ENCODE assay signal across 7 mouse cellular contexts in the genomic region with DNA sequence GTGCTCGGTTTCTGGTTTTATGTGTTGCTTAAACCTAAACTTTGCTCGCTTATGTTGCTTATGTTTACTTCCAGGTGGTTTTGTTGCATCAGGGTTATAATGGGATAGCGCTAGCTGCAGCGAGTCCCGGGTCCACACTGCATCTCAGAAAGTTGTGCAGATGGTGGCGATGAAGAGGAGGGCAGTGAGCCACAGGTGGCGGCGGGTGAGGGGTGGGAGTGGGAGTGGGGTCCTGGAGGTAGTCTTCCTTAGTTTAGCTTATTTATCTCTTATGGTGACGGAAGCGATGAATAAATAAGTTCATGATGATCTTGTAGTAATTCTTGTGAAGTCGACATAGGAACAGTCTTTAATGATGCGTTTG. TPM values are rescaled to one million over a fixed set of nuclear protein-coding genes. Genes with fewer than 3 reads are reported as not detected.
DNase-seq lines count a peak whose midpoint lies in the region; ATAC-seq and TF ChIP-seq lines count a peak whose summit lies in the region.

No protein-coding gene starts in this region.

- H3K36me3 ChIP-seq in spleen, adult 2 months (ENCODE audit: control insufficient read depth, insufficient read depth, low read length) = no peaks in the 10 kb centered on the region
- H3K36me3 ChIP-seq in forebrain, embryonic 10.5 days (replicated peaks) = no peaks in the 10 kb centered on the region
- H3K36me3 ChIP-seq in limb, embryonic 13.5 days = no peaks in the 10 kb centered on the region
- H3K36me3 ChIP-seq in stomach, embryonic 14.5 days (ENCODE audit: control insufficient read depth, insufficient read depth, low read length) = no peaks in the 10 kb centered on the region

- intact Hi-C loops in left cerebral cortex, postnatal 10 days (cut with DNase I) = no loop called here

- no peak for DNase-seq in spleen, adult 2 months (ENCODE audit: low read depth in 1 of 2, low spot score in 2 of 2)
- DNase-seq in spleen, postnatal 36 days (ENCODE audit: low spot score in 2 of 2) = no peak
- no peak for DNase-seq in forebrain, embryonic 10.5 days (ENCODE audit: extremely low spot score, low spot score)
- DNase-seq in gastrocnemius, adult 8-10 months (ENCODE audit: low spot score in 2 of 2) = no peak
- DNase-seq in left cerebral cortex, postnatal 10 days (ENCODE audit: extremely low spot score in 1 of 2, low spot score in 2 of 2) = no peak

- H3K9ac ChIP-seq in limb, embryonic 13.5 days = peak overlapping the region; percentile 73
- H3K9ac ChIP-seq in stomach, embryonic 14.5 days (replicated peaks; ENCODE audit: low read depth, low read length) = peak overlapping the region; percentile 55

- ATAC-seq in limb, embryonic 13.5 days (ENCODE audit: low FRiP score, low read depth) = no peak
- no peak for ATAC-seq in stomach, embryonic 14.5 days (ENCODE audit: insufficient number of reproducible peaks, insufficient read depth, low FRiP score, low read depth)

- H3K4me3 ChIP-seq in spleen, adult 2 months (ENCODE audit: extremely low read depth, insufficient read depth, insufficient read length) = peak overlapping the region; percentile 73
- H3K4me3 ChIP-seq in forebrain, embryonic 10.5 days = peak overlapping the region; percentile 90
- peak overlapping the region; percentile 77 for H3K4me3 ChIP-seq in limb, embryonic 13.5 days
- H3K4me3 ChIP-seq in stomach, embryonic 14.5 days (ENCODE audit: low read depth, low read length) = peak overlapping the region; percentile 83

- H3K9me3 ChIP-seq in forebrain, embryonic 10.5 days = no peaks in the 10 kb centered on the region
- no peaks in the 10 kb centered on the region for H3K9me3 ChIP-seq in limb, embryonic 13.5 days
- no peaks in the 10 kb centered on the region for H3K9me3 ChIP-seq in stomach, embryonic 14.5 days (ENCODE audit: control insufficient read depth, low read depth, low read length)

- no peak for TF ChIP-seq POLR2A in spleen, adult 2 months (IDR thresholded peaks at IDR 0.05; ENCODE audit: low read depth, low read length)

- H3K4me1 ChIP-seq in spleen, adult 2 months (ENCODE audit: control insufficient read depth, insufficient read depth, insufficient read length) = peaks cover 15% of the 10 kb centered on the region
- peaks cover 40% of the 10 kb centered on the region for H3K4me1 ChIP-seq in forebrain, embryonic 10.5 days
- peaks cover 14% of the 10 kb centered on the region for H3K4me1 ChIP-seq in limb, embryonic 13.5 days
- 0 out of 2 replicates have a peak, but pooled peaks cover 5% of the 10 kb centered on the region for H3K4me1 ChIP-seq in stomach, embryonic 14.5 days (ENCODE audit: control insufficient read depth, insufficient read depth, low read length)

- no peak overlapping the region for H3K27ac ChIP-seq in spleen, adult 2 months (ENCODE audit: insufficient read depth, low read length)
- H3K27ac ChIP-seq in forebrain, embryonic 10.5 days = peak overlapping the region; percentile 91
- H3K27ac ChIP-seq in limb, embryonic 13.5 days = no peak overlapping the region
- H3K27ac ChIP-seq in stomach, embryonic 14.5 days (ENCODE audit: low read length) = no peak overlapping the region

- peak overlapping the region; percentile 79 for H3K4me2 ChIP-seq in limb, embryonic 13.5 days (replicated peaks)
- peak overlapping the region; percentile 82 for H3K4me2 ChIP-seq in stomach, embryonic 14.5 days (replicated peaks; ENCODE audit: low read depth, low read length)

- no peaks in the 10 kb centered on the region for H3K27me3 ChIP-seq in spleen, adult 2 months (ENCODE audit: control insufficient read depth, insufficient read depth, low read length)
- H3K27me3 ChIP-seq in forebrain, embryonic 10.5 days (ENCODE audit: poor library complexity, severe bottlenecking) = no peaks in the 10 kb centered on the region
- H3K27me3 ChIP-seq in limb, embryonic 13.5 days = no peaks in the 10 kb centered on the region
- H3K27me3 ChIP-seq in stomach, embryonic 14.5 days (ENCODE audit: control insufficient read depth, insufficient read depth, low read length) = no peaks in the 10 kb centered on the region

- whole genome bisulfite sequencing in spleen, adult 2 months = 7% methylated on average over 12 of the region's 12 CpGs
- 14% methylated on average over 12 of the region's 12 CpGs for WGBS in forebrain, embryonic 10.5 days
- 10% methylated on average over 12 of the region's 12 CpGs for WGBS in limb, embryonic 13.5 days
- WGBS in stomach, embryonic 14.5 days = 10% methylated on average over 12 of the region's 12 CpGs

- TF ChIP-seq CTCF in spleen, adult 2 months (IDR thresholded peaks at IDR 0.05; ENCODE audit: extremely low read depth, insufficient read depth, insufficient read length, insufficient replicate concordance) = no peak

RNA-seq across cellular contexts. Expression of gene Scap, which starts 0.8 kb away (rescaled TPM):
- 40.4 and 44.7 TPM in 2 replicates for polyA plus RNA-seq in spleen, adult 2 months (2012; rRNA removed)
- polyA plus RNA-seq in forebrain, embryonic 10.5 days (2016; fragmentation: Nextera tagmentation; extraction: Ambion mirVana) = 44.1 and 45.4 TPM in 2 replicates
- polyA plus RNA-seq in limb, embryonic 13.5 days (2015; fragmentation: Nextera tagmentation; extraction: Ambion mirVana) = 39.7 and 40.2 TPM in 2 replicates
- 28.4 and 32.3 TPM in 2 replicates for polyA plus RNA-seq in stomach, embryonic 14.5 days (2014; fragmentation: Nextera tagmentation; extraction: Ambion mirVana)
- total RNA-seq in gastrocnemius, adult 8-10 months (2022) = 10 to 100 TPM; 14.2 to 16.6 (median 15.1) TPM
- 100 to 1,000 TPM in 1 of 2 experiments, 10 to 100 TPM in 1; 98.0 to 106 TPM for total RNA-seq in left cerebral cortex, postnatal 10 days (2021)

RNA-seq across cellular contexts. Expression of gene Elp6, which starts 28.9 kb away (rescaled TPM):
- polyA plus RNA-seq in spleen, adult 2 months (2012; rRNA removed) = 8.0 and 9.4 TPM in 2 replicates
- polyA plus RNA-seq in forebrain, embryonic 10.5 days (2016; fragmentation: Nextera tagmentation; extraction: Ambion mirVana) = 43.7 and 47.2 TPM in 2 replicates
- 34.4 and 35.8 TPM in 2 replicates for polyA plus RNA-seq in limb, embryonic 13.5 days (2015; fragmentation: Nextera tagmentation; extraction: Ambion mirVana)
- polyA plus RNA-seq in stomach, embryonic 14.5 days (2014; fragmentation: Nextera tagmentation; extraction: Ambion mirVana) = 23.6 and 25.5 TPM in 2 replicates
- total RNA-seq in gastrocnemius, adult 8-10 months (2022) = 1 to 10 TPM; 2.0 to 5.0 (median 2.9) TPM
- 10 to 100 TPM; 13.0 to 13.6 TPM for total RNA-seq in left cerebral cortex, postnatal 10 days (2021)
